Mouse (Mus musculus) left cerebral cortex, adult 8-10 months (tissue): ENCODE results near the gene Ubxn10. TPM values are rescaled to one million over a fixed set of nuclear protein-coding genes. Genes with fewer than 3 reads are reported as not detected.

ENCODE experiments used
- DNase-seq, 2 experiments: peaks; one replicate each; pipeline ENCODE4 v3.0.0; 2022; ENCODE audit warnings: low spot score in 2 of 2
- total RNA-seq, 4 experiments: library from RNA; stranded (reverse); gene quantifications; 2 replicates each; pipeline ENCODE4 v1.2.4; 2022

Ubxn10 gene
- 1 to 10 TPM; 1.2 to 2.4 (median 1.5) TPM for total RNA-seq

DNA sequence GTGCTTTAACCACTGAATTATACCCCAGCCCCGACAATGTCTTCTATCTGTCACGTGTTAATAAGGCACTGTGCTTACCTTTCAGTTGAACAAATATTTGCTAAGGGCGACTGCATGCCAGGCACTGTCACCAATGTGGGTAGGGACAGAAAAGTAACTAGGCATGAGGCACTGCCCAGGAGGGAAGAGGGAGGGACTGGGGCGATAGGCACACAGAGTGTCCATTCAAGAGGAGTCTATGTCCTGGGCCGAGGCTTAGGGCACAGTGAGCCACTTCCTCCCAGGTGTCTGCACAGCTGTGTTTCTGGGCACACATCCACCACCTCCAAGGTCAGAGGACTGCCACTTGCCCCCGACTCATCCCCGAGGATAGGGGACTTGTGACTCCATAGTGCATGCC is at the start of gene Ubxn10:
TSS of gene Ubxn10 (minus strand) at position 137 of the 400 bp plus-strand sequence.
- no peak for DNase-seq

DNA sequence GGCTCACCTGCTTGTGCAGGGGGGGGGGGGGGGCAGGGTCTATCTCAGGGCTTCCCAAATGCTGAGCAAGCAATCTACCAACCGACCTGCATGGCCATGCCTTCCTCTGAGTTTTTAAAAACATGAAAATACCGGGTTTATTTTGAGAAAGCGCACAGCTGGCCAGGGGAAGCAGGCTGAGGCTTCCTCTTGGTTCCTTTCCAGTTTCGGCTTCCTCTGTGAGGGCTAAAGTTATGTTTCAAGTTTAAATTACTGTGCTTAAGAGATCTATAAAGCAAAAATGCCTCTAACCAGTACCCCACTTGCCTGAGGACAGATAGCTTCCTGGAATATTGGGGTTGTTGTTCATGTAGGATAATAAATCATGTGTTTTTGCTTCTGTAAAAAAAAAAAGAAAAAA is 49.2 kb upstream of the Ubxn10 start:
- no peak for DNase-seq

DNA sequence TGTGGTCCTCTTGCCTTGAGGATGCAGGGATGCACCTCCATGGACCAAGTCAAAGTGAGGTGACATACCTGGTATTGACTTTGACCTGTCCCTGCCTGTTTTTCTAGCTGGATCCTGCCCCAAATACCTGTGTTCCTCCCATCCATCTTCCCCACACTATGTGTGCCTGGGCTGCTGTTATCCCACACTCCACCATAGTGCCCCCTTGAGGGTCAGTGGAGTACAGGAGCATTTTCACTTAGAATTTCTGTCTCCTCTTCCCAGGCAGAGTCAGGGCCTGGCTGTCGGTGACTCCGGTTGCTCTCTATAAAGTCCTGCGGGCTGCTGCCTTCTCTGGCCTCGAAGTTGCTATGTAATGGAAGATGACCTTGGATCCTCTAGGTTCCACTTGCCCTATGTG is 48.8 kb upstream of the Ubxn10 start:
- DNase-seq: no peak

DNA sequence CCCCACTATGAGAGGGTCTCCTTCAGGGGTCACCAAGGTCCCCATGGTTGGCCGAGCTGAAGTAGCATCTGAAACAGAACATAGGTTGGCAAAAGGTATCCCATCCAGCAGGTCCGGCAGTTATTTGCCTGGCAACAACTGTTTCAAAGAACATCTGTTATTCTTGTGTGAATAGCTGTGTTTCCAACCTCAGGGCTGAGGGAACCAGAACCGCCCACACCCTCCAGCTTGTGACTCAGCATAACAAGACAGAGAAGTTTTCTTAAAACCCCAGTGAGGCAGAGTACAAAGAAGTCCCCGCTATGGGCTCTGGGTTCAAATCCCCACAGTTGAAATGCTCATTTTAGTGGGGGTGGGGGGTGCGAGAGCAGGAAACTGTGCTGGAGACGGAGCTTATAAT is 45.1 kb upstream of the Ubxn10 start:
- peak in 1 of 2 experiments; percentile 82 for DNase-seq

DNA sequence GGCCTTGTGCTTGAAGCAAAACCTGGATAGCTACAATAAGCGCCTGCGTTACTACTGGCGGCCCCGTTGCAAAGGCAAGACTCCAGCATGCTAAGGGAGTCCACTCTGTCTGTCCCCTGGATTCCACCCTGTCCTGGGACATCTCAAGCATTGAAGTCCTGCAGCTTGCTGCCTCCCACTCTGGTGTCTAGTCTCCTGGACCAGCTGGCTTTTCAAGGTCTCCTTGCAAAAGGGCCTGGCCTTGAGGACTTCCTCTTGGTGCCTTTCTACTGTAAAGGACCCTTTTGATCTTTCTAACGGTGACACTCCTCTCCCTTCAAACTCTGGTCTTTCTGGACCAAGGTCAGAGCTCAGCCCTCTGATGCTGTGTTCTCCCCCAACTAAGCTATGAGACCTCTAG is 43.3 kb upstream of the Ubxn10 start:
- DNase-seq: no peak

DNA sequence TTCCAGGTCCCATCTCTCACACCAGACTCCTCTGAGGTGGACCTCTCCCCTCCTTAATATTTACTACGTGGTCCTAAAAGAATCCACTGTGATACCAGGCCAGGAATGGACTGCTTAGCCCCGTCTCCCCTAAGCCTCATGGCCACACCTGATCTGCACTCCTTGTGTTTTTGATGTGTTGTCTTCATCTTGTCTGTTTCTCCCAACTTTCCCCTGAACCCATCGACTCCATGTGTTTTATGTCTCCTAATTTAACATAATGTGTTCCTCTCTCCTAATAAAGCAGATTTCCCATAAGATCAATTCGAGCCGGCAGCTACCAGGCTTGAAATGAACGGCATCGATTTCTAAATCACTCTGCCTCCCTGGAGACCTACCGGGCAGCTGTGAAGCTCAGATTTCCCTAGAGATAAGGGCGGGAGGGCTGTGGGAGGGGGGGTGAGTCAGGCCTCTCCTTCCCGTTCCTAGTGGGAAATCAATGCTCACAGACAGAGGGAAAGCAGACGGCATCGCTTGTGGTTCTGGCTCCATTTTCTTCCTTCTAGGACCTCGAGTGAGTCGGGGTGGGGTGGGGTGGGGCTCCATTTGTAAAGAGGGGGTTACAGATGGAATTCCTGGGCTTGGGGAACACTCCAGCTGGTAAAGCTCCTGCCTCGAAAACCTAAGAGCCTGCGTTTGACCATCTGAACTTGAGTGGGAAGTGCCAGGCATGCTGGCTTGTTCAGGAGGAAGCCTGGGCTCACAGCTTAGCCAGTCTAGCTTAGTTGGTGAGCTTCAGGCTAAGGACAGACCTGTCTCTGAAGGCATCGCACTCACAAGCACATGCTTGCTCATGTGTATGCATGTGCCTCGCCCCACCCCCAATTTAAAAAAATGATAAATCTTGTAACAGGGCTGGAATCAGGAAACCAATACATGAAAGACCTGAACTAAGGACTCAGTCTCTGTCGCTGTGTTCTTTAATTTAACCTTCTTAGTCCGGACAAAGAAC is 40.7 kb upstream of the Ubxn10 start:
- DNase-seq: no peak

DNA sequence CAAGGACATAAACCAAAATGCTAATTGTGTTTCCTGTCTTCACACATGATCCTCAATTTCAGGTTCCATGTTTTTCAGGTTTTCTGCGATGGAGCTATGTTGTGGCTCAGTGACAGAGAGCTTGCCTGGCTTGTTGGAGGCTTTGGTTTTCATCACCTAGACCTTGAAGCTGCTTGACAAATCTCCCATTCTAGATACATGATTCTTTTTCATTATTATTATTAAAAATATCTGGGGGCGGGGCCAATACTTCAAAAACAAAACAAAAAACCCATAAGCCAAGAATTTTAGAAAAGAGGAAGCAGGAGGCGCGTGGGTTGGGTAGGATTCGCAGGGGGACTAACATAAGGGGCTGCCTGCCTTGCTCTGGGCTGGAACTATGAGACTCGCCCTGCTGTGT is 38.5 kb upstream of the Ubxn10 start, which contains the start of gene Pla2g2d:
TSS of gene Pla2g2d (plus strand) at position 301 of the 400 bp plus-strand sequence.
- DNase-seq: no peak

DNA sequence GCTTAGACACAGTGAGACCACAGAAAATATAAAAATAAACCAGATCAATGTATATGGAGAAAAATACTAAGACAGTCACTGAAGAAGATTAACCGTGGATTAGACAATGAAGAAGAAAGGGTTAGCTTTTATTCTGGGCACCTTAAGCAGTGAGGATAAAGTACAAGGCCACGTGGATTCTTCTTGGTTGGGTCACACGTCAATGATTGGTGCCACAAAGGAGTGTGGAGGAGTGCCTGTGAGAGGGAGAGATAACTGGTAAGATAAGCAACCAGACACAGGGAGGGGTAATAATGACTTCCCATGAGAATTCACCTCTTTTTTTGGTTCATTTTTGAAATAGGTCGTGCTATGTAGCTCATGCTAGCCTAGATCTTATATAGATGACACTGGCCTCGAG is 35.4 kb upstream of the Ubxn10 start:
- no peak for DNase-seq

DNA sequence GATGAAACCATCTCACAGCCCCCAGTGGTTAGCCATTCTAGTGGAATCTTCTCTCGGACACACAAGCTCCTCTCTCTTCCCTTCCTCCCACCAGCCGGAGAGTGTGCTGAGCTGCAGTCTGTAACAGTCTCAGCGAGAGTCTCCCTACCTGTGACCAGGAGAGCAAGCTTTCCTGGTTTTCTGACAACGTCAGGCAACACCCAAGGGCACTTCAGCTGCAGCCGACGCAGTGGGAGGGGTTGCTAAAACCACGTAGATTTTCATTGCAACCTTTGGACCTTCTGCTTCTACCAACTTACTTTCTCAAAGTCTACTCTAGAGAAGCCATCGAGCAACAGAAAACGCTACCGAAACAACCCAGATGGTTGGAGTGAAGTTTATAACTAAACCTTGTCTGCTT is 35.0 kb upstream of the Ubxn10 start:
- DNase-seq: no peak

DNA sequence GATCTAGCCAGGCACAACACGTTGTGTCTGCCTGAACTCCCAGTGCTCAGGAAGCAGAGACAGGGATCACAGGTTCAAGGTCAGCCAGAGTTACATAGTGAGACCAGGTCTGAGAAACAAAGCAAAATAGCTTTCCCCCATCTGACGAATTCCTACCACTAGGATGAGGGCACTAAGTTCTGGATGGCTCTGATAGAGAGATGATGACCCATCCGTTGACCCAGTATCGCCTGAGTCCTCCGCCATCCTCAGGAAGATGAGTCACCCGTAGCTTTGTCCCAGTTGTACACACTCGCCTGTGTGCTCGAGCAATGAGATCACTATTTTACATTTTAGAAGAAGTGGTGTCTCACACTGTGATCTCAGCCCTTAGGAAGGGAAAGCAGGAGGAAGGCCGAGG is 25.3 kb upstream of the Ubxn10 start:
- DNase-seq: no peak

DNA sequence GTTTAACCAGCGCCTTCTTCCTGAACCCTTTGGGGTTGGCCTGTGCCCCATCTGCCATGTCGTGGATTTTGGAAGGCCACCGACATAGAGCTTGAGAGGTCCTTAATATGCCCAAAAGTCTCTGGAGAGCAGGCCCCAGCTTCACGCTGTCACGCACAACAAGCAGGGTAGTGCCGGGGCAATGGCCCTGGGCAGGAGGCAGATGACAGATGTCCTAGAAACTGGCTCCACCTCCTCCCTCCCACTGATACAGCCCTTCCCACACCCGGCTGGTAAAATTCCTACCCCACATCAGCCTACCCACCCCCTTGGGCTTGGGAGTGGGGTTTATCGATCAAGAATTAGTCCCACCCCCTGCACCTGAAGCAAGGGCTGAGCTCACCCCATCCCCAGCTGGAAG is 20.4 kb upstream of the Ubxn10 start, which contains the start of gene Pla2g2f:
TSS of gene Pla2g2f (minus strand) at position 211 of the 400 bp plus-strand sequence.
- no peak for DNase-seq

DNA sequence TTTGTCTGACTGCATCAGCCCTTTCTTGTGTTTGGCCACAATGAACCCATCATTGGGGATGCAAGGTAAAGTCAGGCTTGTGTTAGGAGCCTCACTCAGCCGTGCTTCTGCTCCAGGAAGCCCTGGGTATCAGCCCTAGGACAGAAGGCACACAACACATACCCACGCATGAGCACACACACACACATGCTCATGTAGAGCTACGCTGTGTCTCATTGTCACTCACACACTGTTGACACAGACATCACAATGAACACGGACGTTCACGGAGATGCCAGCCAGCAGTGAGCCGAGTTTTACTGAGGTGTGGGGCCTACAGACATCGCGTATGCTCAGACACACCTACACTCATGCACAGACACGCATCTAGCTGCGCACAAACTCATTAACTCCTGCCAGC is 19.0 kb upstream of the Ubxn10 start:
- DNase-seq: no peak

DNA sequence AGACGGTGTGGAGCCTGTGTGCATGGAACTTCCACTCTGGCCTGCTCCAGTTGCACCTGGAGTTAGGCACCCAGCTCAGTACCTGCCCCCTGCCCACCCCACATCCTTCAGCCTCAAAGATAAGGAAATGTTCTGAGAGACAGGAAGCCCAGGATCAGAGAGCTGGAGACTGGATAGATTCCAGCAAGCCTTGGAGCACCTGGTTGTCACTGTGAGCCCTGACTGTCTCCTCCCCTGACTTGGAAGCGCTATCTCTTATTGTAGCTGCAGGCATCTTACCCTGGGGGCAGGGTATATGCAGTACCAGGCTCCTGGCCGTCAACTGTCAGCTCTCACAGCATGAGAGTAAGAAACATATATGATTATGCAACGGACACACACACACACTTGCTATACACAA is 18.5 kb upstream of the Ubxn10 start:
- DNase-seq: no peak

DNA sequence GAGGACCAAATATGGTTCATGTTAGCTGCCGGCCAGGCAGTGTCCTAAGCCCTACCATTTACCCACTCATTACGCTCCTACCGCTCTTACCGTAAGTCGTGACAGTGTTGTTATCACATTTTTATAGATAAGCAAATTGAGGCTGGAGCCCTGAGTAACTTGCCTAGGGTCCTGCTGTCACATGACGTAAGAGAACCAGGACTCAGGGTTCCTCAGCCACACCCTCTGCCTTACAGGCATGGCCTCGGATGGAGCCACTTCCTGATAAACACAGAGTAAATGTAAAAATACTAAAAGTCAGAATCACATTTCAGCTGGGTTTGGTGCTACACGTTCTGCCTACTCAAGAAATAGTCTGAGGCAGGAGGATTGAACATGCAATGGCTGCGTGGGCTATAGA is 17.5 kb upstream of the Ubxn10 start:
- DNase-seq: no peak

DNA sequence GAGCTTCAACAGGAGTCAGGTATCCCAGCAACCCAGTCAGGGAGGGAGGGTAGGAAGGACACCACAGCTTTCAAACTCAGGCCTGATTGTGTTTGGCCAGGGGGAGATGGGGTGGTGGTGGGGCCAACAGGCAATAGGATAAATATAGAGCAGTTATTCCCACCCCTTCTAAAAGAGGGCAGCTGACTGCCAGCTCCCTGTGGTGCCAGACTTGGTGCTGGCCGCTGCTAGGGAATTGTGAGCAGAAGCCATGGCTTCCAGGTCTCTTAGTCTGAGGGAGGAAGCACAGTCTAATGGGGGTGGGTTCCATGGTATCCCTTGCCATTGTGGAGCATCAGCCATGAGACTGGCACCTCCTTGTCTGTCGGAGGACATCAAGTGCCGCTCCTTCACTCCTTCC is 16.6 kb upstream of the Ubxn10 start:
- DNase-seq: no peak

DNA sequence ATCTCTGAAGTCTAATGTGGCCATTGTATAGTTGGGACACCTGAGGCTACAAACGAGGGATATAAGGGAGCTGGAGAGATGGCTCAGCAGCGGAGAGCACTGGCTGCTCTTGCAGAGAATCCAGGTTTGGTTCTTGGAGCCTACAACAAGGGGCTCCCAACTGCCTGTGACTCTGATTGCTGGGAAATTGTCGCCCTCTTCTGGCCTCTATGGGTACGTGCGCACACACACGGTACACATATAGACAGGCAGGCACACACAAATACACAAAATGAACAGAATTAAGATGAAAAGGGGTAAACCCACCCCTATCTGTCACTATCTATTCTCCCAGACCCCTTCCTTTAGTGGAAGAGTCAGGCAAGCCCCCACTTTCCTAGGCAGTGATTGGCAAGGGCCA is 15.6 kb upstream of the Ubxn10 start:
- DNase-seq: no peak

DNA sequence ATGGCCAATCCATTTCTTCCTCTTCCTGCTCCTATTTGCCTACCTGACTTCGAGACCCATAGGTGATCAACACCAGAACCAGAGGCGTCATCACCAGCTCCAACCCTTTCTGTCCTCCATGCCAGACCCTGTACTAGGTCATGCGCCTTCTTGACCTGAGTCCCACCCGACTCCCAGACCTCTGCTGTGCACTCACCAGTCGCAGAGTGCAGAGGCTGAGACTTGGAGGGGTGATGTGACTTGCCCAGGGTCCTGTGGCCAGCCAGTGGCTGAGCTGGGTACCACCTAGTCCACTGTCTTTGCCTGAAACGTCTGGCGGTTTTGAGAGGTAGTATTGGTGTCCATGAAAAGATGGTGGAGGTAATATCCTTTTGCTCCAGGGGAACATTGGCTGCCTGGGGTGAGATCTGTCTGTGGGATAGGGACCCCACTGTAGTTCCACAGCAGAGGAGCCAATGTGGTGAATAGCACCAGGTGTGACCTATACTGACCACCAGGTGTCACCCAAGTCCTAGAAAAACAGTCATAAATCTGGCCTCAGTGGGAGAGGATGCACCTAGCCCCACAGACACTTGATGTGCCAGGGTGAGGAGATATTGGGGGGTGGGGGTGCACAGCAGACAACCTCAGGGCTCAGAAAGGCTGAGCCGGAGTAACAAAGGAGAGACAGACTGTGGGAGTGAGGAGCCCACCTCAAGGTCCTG is 11.6 kb upstream of the Ubxn10 start:
- DNase-seq: no peak

DNA sequence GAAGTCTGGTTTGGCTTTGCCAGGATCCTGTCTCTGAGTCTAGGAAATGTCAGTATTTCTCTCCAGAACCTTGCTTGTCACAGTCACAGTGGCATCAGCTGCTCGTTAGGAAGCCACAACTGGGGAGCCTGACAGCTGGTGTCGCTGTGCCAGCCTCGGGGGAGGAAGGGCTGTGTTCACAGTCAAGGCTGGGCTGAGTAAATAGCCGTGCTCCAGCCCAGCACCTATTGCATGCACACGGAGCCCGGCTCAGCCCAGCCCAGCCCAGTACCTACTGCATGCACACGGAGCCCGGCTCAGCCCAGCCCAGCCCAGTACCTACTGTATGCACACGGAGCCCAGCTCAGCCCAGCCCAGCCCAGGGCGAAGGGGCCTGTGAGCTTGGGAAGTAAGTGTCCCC is 10.9 kb upstream of the Ubxn10 start:
- DNase-seq: peak in 1 of 2 experiments; percentile 50

DNA sequence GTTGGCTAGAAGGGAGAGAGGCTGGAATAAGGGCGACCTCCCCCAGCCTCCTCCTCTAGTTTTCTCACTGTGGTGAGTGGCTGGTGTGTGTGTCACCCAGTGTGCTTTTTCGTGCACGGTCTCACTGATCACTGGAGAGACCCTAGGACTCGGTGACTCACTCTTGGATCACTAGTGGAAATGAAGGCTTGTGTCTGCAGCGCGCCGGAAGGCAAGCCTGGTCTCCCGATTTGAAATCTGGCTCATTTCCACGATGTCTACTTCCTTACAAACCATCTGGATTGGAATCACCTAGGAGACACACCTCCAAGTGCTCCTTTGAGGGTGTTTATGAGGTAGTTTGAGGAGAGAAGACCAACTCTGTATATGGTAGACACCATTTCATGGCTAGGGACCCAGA is 9.9 kb upstream of the Ubxn10 start:
- DNase-seq: no peak

DNA sequence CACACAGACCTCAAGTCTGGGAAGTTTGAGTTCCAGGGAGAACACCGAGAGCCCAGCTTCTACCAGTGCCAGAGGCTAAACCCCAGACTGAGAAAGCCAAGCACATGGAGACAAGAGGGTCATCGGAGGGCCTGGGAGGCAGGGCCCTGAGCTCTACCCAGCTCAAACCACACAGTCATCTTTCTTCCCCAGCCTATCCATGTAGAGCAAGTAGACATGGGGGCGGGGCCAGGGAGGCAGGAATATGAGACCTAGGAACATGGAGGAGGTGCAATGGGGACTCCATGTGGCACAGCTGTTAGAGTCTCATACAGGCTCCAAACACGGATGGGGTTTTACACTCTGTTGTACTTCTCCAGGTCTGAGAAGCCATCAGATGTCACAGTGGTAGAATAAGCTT is 8.9 kb upstream of the Ubxn10 start:
- DNase-seq: no peak

DNA sequence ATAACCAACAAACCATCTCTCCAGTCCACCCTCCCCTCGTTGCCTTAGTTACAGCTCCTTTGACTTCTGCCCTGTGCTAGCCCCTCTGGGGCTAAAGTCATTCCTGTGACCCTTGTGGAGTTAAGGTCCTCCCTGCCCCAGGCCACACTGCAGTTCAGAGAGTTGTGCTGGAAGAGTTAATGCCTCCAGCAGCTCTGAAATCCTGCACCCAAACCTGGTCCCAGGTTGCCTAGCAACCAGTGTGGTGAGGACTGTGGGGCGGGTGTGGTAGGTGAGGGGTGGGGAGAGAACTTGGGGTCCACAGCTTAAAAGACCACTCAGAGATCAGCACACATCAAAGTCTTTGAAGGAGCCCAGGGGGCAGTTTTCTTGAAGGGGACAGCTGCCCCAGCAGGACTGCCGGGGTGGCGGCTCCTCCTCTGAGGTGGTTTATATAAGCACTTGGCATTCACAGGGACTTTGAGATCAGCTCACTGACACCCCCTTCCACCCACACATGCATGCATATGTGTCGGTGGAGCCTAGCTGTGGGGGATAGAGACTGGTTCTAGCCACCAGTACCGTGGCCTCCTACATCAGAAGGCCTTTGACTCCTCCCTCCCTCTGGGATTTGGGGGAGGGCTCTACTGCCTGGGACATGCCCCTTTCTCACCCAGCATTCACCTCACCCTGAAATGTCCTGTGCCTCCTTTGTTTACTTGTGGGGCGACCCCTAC is 2.3 kb upstream of the Ubxn10 start:
- DNase-seq: peak in 1 of 2 experiments; percentile 66

DNA sequence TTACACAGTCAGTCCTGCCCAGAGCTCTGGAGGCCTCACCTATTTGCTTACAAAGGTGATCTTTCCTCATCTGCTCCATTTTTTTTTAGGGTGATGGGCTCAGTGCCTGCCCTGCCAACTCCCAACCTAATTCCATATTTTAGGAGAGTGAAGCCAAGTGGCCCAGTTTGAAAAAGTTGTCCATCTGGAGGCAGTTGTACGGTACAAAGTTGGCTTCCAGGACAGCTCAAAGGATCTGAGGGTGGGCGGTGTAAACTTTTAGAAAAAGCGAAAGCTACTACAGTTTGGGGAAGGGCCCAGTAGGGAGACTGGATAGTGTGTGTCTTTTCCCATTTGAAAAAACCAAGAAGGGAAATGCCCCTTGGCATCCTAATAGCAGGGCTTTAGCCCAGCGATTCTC is 2.1 kb downstream of the Ubxn10 start:
- DNase-seq: no peak
